Mouse (Mus musculus) duodenum, adult 2 months (tissue): ENCODE measurements around the gene Vtn. TPM values are rescaled to one million over a fixed set of nuclear protein-coding genes. Genes with fewer than 3 reads are reported as not detected.

ENCODE experiments used
- polyA plus RNA-seq: library from polyadenylated mRNA; depleted of rRNA; stranded (reverse); fragments of >200 nt; gene quantifications from 2 replicates; pipeline ENCODE4 v1.2.3, GENCODE M21; 2012; ENCODE audit warnings: low replicate concordance; rRNA removed

Vtn gene
- polyA plus RNA-seq = 1.8 and 2.6 TPM in 2 replicates

DNA sequence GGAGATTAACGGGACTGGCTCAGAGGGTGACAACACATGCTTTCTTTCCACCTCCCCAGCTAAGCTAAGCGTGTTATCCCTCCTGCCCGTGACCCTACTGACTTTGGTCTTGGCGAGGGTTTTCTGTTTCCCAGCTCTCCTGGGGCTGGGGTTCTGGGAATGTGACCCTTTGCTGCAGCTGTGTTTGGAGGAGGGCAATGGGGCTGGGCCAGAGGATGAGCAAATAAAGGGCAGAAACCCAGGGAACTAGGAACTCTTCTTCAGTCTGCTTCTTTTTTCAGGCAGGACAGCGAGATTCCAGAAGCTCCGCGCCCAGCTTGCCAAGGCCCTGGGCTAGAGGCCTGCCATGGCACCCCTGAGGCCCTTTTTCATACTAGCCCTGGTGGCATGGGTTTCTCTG is at the start of gene Vtn:
Gene Vtn (plus strand): TSS at position 88 of the 400 bp plus-strand sequence.

DNA sequence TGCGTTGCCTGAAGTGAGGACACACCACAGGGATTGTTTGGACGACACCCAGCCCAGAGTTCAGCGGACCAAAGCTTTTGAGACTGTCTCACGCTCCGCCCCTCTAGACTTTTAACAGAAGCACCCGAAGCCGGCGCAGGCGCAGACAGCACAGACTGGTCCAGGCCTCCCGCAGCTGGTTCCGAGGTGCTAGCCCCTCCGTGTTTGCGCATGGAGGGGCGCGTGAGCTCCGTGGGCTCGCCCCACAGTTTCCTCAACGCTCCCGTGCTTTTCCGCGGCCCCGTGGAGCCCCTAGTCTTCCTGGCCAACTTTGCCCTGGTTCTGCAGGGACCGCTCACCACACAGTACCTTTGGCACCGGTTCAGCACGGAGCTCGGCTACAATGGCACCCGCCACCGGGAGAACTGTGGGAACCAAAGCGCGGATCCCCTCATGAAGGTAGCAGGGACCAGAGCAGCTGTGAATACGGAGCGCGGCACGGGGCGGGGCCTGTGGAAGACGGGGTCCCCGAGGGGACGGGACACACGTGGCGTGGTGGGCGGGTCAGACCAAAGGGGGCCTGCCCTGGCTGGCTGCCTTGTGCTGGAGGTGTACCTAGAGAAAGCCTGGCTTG is 33.2 kb upstream of the Vtn start, which contains the start of gene Slc46a1:
Gene Slc46a1 (plus strand): TSS at position 130 of the 613 bp plus-strand sequence.

DNA sequence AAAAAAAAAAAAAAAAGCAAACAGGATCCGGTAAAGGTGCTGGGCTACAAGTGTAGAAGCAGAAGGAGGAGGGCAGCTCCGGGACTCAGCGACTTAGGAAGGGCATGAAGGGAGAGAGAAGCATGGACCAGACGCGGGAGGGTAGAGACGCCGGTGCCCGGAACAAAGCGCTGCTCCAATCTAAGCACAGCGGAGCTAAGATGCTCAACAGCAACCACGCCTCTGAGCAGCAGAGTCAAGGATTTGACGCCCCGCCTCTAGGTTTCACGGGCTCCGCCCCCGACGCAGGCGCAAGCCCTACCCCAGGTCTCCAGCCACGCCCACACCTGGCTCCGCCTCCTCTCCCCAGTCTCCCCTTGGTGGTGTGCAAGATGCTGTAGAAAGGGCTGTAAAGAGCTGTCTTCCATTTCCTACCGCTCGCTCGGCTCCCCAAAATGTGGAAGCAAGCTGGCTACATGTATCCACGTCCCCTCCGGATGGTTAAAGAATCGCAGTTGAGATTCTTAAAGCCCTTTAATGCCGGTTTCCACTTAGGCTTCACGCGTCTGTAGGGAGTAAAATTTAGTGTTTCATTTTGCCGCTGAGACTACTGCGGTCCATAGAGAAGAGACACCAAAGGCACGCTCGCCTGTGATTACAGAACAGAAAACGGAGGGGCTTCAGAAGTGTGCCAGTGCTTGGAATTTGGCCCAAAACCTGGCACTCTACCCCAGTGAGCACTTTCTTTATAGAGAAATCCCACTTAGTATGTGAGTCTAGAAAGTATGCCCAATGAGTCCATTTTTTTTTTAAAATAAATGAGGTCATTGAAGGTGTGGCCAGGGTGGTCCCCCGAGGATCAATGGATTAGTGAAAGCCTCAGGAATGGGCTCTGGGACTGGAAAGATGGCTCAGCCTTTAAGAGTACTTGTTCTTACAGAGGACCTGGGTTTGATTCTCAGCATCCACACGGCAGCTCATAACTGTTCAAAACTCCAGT is 1.1 kb upstream of the Vtn start, which contains the start of gene Sarm1:
Gene Sarm1 (minus strand): TSS at position 211 of the 979 bp plus-strand sequence.

DNA sequence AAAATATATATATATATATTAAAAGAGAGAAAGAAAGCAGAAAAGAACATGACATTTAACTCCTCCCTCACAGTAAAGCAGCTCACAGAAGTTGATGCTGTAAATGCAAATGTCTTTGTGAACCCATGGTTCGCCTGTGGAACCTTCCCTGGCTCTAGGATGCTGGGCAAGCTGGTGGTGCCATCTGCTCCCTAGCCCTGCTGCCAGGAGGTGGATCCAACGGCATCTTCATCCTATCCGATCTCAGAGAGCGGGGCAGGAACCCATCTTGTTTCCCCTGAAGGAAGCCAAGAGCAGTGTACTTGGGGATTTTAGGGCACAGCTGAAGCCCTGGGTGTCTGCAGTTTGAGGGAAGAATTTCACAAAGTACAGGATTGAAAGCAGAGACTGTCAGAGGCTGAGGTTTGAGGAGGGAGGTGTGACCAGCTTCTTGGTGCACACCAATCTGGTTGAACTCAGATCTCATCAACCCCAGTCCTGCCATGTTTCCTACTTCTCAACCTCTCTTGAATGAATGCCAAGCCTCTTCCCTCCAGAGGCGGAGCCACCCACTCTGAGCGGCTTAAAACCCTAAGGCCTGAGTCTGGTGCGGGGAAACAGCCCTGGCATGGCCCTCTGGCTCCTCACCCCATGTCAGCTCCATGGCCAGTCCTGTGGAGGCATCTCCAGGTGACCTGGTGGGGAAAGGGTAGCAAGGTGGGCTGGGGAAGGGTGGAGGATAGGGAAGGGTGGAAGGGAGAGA is 4.2 kb downstream of the Vtn start, which contains the start of gene Sebox:
Gene Sebox (plus strand): TSS at position 539 of the 742 bp plus-strand sequence.

DNA sequence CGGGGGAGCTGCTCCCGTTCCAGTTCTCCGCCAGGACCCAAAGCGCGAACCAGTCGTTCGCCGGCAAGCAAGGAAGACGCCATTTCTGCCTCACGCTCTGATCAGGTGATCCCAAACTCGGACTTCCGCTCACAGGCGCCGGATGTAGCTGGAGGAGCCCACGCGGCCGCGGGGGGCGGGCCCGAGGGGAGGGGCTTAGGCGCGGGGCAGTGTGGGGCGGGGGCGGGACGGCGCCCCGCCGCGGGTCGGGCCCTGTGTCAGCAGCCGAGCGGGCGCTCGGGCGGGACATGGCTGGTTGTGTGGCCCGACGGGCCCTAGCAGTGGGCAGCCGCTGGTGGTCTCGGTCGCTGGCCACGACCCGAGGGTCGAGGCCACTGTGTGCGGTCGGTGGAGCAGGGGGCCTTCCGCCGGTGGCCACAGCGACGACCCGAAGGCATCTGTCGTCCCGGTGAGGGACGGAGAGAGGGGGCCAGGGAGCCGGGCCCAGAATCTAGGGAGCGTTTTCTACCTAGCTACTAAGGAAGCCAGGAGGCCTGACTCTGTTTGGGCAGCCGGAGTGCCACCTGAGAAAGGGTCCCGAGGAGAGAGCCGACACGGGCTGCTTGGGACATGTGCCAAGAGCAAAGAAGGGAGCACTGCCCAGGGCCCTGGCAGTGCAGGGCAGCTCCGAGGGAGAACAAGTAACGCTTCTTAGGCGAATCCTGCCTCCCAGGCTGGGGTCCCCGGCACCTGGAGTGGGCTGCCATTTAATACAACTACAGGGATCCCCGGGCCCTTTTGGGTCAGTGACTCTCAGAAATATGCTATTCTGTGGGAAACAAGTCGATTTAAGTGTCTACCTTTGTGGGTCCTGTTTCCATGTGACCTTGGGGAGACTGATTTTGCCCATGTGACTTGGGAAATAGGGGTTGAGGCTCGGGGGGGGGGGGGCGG is 13.4 kb downstream of the Vtn start, which contains the start of the genes Tmem199 and Poldip2:
Gene Tmem199 (minus strand): TSS at position 148 of the 933 bp plus-strand sequence.
Gene Poldip2 (plus strand): TSS at position 169 of the 933 bp plus-strand sequence.

DNA sequence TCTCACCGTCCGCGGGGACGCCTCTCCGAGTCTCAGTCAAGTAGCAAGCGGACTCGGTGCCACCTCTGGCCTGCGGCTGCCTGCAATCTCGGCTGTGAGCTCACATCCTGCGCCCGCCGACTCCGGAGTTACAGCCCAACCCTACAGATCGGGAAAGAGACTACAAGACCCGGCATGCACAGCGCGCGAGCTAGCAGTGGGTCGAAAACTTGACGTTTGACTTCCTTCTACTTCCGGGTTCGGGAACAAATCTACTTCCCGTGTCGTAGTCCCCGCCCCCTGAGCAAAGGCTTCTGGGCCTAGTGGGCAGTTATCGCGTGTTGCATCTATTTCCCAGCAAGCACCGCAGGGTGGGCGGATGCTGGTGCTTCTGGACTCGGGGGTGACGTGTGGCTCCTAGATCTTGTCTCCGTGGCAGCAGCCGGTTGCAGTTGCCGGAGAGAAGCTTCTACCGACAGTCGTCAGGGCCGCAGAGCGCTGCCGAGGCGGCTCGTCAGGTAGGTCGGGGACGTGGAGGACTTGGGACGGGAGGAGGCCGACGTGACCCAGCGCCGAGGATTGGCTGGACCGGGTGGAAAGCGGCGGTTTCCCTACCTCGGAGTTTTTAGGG is 37.3 kb downstream of the Vtn start, which contains the start of the genes Tnfaip1 and Ift20:
Gene Tnfaip1 (minus strand): TSS at position 253 of the 610 bp plus-strand sequence.
Gene Ift20 (plus strand): TSS at position 282 of the 610 bp plus-strand sequence.

DNA sequence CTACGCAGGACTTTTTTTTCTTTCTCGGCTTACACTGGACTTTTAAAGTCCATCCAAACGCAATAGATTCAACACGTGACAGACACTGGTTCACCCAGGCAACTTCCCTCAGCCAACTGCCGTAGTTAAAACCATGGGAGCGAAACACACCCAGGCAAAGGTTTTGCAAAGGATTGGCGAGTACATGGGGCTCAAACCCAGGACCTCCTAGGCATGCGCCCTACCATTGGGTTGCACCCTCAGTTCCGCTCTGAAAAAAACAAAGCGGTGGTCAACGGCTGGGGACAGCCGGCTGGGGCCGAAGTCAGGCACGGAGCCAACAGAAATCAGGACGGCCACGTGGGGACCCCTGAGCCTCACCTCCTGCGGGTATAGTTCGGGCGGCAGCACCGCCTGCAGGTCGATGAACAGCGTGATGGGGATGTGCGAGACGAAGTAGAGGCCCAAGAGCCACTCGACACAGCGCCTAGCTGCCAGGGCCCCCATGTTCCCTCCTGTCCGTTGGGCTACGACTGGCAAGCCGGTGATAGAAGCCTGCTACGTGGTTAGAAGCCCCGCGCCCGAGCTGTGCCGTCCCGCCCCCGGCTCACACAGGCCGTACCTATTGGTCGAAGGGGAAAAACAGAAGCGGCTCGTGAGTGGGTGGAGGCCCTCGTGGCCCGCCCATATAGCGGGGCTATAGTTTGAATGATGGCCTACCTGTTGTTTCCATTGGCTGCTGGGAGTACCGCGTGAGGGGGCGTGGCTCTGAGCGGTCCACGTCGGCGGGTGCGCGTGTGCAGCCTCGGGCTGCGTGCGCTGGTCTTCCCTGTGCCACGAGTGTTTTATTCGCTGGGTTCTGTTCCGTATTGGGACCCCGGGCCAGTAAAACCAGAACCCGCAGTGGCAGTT is 51.5 kb downstream of the Vtn start, which contains the start of gene Tmem97:
Gene Tmem97 (minus strand): TSS at position 610 of the 891 bp plus-strand sequence.

Other genes with a start within 250 kb of the Vtn start
- gene 2610507B11Rik, start 237.3 kb upstream of the Vtn start, polyA plus RNA-seq = 62.4 and 65.4 TPM in 2 replicates
- gene BC030499, start 208.2 kb upstream of the Vtn start, polyA plus RNA-seq = 0.12 and 0.16 TPM in 2 replicates
- 7.9 and 16.4 TPM in 2 replicates for gene Spag5, start 197.6 kb upstream of the Vtn start, polyA plus RNA-seq
- 13.5 and 30.0 TPM in 2 replicates for gene Aldoc, start 176.1 kb upstream of the Vtn start, polyA plus RNA-seq
- 90.6 and 95.6 TPM in 2 replicates for gene Pigs, start 170.7 kb upstream of the Vtn start, polyA plus RNA-seq
- 15.2 and 20.6 TPM in 2 replicates for gene Unc119, start 155.6 kb upstream of the Vtn start, polyA plus RNA-seq
- not detected in 2 replicates for gene Foxn1, start 112.5 kb upstream of the Vtn start, polyA plus RNA-seq
- 12.7 and 401 TPM in 2 replicates for gene Slc13a2, start 76.9 kb upstream of the Vtn start, polyA plus RNA-seq
- gene Slc46a1, start 33.4 kb upstream of the Vtn start, polyA plus RNA-seq = 455 and 700 TPM in 2 replicates
- 0.36 and 0.68 TPM in 2 replicates for gene Sarm1, start 1.3 kb upstream of the Vtn start, polyA plus RNA-seq
- not detected in 2 replicates for gene Sebox, start 4.4 kb downstream of the Vtn start, polyA plus RNA-seq
- 4.4 and 5.1 TPM in 2 replicates for gene Tmem199, start 13.1 kb downstream of the Vtn start, polyA plus RNA-seq
- 21.7 and 26.2 TPM in 2 replicates for gene Poldip2, start 13.1 kb downstream of the Vtn start, polyA plus RNA-seq
- gene Tnfaip1, start 37.2 kb downstream of the Vtn start, polyA plus RNA-seq = 34.4 and 36.2 TPM in 2 replicates
- gene Ift20, start 37.3 kb downstream of the Vtn start, polyA plus RNA-seq = 113 and 115 TPM in 2 replicates
- 29.6 and 51.8 TPM in 2 replicates for gene Tmem97, start 51.7 kb downstream of the Vtn start, polyA plus RNA-seq
- 6.2 and 7.0 TPM in 2 replicates for gene Nlk, start 198.3 kb downstream of the Vtn start, polyA plus RNA-seq